Mouse (Mus musculus) gastrocnemius, postnatal 14 days (tissue): Measurements from ENCODE around the gene Socs3. TPM values are rescaled to one million over a fixed set of nuclear protein-coding genes. Genes with fewer than 3 reads are reported as not detected.
A peak's percentile ranks its signal among the peaks of the same experiment; 100 is the strongest.

Experiments used
- DNase-seq: peaks from one replicate; pipeline ENCODE4 v3.0.0; 2021; ENCODE audit warnings: mixed read lengths
- intact Hi-C: fragments of 180-260 bp; cut with DNase I; formaldehyde crosslinking; loops from one replicate; pipeline ENCODE4 v1.15.1; 2025; ENCODE audit warnings: low total_unique reads
- total RNA-seq, 2 experiments: library from RNA; stranded (reverse); gene quantifications; 2 replicates each; pipeline ENCODE4 v1.2.3; 2021

Gene Socs3
- total RNA-seq, 2 experiments from 2014 or later = 2.9 to 3.7 TPM

DNA sequence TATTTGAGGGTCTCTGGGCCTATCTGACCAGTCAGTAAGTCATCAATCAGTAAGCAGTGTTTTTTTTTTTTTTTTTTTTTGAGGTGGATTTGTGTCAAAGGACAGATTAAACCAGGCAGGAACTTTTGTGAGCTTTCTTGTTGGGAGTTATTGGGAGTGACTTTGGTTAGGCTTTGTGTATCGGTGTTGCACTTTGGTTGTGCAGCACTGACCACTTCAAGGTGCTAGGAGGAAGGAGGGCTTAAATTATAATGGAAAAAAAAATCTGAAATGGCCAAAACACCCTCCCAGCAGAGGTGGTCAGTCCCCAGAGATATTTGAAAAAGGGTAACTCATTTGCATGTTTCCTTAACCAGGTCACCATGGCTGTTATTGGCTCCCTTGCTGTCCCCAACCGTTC, 27.2 kb upstream of the Socs3 start:
- intact Hi-C loops = no loop called here
- no peak for DNase-seq

DNA sequence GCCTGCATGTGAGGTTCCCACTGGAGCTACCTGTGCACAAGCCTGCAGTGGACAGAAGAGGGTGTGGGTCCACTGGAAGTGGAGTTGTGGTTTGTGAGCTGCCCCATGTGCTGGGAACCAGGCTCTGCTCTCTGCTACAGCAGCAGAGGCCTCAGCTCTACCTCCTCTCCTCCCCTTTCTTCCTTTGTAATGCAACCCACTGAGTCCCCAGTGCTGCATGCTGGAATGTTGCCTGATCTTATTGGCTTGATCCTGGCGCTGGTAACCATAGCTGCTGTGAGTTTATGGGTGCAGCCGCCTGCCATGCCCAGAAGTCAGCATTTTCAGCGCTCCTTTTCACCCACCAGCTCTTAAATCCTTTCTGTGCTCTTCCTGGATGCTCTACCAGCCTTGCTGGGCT, 26.2 kb upstream of the Socs3 start:
- intact Hi-C loops = no loop called here
- no peak for DNase-seq

DNA sequence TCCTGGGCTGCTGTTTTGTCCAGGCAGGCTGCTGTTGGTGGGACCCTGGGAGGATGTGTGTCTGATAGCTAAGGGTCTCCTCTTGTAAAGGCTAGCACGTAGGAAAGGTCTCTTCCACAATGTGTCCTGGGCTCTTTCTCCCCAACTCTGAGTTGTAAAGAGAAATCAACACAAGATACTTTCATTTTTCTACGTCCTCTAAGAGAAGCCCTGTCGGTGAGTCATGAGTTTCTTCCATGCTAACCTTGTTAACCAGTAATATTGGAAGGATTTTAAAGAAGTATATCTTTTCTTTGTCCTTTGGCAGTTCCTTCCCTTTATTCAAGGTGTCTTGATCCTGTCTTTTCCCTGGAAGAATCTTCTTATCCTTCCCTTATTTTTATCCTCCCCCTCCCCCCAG, 25.8 kb upstream of the Socs3 start:
- DNase-seq = no peak
- intact Hi-C loops = no loop called here

DNA sequence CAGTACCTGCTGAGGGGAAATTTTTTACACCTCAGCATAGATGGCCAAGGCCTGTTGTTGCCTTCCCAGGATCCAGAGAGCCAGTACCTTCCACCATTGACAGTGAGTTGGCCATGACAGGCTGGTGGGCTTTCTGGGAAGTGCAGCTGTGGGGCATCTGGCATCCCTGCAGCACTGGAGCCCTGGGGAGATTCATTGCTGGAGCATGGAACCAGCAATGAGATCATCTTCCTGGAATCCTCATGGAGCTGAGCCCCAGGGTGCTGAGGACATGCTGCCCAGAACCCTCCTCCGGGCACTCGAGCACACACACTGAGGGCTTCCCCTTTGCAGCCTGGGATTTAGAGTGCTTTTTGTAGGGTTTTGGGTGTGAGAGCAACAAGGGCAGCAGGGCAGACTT, 25.4 kb upstream of the Socs3 start:
- intact Hi-C loops = no loop called here
- no peak for DNase-seq

DNA sequence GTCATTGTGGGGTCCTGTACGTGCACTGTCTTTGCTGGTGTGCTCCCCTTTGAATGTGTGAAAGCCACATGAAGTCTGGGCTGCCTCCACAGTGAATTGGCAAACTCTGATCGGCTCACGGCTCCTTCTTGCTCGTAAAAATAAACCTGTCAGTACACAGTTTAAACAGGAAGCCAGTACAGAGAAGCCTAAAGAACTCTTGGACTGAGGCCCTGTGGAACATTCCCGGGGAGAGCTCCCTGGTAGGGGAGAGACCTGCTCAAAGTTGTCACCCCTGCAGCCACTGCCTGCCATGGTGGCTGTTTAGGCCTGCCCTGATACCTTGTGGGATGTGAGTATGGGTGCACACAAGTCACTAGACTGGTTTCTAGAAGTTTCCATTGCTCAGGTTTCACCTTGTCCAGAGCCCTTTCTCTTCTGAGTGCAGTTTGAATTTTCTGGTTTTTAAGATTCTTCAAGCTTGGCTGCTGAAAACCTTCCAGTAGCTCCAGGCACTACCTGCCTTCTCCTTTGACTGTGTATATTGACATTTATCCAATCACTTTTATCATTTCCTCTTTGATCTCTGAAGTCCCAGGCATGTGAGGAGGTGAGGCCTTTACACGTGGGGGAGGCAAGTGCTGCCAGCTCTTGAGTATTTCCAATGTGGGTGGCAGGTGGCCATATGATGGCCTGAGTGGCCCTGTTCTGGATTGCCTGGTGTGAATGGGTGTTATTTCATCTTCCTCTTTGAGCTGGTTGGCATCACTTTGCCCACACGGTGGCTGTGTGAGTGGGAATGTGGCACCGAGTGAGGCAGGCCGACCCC, 24.6 kb upstream of the Socs3 start:
- DNase-seq = no peak
- intact Hi-C loops = no loop called here

DNA sequence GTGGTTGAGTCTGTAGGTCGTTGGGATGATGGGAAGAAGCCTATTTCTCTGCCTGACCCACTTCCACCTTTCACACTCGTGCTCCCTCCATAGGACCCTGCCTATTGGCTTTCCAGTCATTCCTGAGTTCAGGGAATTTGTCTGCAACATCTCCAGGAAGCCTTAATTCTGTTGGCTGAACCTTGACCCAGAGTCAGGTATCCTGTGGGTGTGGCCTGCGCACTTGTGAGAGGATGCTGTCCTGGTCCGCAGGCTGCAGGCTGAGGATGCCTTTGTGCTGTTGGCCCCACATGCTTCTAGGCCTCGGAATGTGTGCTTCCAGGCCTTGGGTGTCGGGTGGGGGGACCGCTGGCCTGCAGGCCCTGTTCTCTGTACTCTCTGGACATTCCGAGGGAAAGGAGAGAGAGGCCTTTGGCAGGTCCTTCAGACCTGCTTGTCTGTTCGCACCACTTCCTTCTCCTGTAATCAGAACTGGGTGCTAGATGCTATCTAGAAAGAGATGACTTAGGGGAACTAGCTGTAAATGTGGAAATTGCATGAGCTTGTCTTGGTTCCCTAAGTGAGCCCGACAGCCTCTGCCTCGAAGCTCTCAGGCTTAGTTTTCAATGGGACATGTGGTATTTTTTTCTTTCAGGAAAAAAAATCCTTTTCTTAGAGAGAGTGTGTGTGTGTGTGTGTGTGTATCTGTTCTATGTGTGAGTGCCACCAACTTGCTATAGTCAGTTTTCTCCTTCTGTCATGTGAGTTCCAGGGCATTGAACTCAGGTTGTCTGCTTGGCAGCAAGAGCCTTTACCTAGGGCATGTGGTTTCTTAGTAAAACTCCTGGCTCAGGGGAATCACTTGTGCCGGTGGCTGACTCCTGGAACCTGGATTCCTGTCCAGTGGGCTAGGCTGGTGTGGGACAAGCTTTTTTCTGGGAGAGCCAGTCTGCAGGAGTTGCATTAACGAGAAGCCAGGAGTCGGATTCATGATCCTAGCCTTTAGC, 23.6 kb upstream of the Socs3 start:
- intact Hi-C loops = no loop called here

DNA sequence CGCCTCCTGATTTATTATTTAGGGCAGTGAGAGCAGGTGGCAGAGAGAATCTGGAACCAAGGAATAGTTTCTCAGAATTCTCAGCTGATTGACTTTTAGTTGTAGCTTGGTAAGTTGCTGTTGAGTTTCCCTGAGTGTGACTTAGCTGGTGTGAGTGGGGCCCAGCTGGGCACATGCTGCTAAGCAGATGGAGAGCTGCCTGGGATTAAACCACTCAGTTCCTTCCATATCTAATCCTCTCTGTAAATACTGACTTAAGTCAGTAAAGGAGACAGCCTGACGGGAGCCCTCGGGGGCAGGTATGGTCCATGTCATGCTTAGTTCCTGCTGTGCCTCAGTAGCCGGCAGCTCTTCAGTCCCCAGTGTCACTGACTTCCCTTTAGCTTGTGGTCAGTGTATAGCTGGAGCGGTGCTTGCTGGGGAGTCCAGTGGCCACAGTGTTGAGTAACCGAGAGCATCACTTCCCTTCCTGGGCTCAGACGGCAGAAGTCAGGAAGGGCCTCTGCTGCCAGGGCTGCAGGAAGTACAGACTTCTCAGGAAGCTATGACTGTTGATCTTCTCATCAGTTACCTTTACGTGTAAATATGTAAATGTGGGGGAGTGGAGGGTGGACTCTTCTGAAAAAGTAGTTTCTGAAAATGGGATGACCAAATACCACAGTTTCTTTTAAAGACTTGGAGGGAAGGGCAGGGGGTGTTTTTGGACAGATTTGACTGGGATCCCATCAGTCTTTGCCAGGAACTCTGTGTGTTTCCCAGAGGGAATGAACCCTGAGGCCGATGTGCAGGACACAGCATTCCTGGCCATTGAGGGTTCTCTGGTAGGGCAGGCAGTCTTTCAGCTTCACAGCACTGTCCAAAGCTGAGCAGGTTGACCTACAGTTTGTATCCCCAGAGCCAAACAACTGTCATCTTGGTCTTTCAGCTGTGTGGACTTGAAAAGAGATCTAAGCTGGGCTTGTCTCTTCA, 21.9 kb upstream of the Socs3 start:
- DNase-seq = no peak
- intact Hi-C loops = no loop called here

More for the DNA sequence above, 23.6 kb upstream of the Socs3 start:
- DNase-seq = no peak

DNA sequence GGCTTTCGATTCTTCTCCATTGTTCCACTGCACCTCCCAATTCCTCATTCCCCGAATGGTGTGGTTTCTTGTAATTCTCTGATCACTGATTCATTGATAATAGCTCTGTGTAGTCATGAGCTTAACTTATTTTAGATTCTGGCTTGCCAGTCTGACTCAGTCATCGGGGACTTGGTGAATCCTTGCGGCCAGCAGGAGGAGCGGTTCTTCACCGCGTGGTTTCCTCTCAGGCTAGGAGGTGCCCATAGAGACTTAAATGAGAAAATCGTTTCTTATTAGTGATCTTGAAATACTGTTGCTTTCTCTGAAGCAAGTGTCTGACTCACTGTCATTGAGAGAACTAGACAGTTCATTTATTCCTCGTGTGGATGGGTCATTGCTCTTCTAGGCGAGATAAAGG, 20.1 kb upstream of the Socs3 start:
- intact Hi-C loops = no loop called here

DNA sequence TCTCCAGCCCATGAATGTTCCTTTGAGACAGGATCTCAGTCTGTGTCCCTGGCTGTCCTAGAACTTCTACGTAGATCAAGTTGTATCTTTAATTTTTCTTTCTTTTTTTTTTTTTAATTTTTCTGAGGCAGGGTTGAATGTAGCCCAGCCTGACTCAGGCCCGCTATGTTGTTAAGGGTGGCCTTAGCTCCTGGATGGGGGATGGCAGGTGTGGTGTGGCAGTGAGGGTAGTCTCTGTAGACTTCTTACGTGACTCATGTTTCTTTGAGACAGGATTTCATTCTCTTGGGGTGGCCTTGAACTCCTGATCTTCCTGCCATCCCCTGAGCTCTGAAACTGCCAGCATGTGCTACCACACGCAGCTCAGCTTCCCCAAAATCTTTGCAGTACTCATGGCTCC, 19.4 kb upstream of the Socs3 start:
- no peak for DNase-seq
- intact Hi-C loops = no loop called here

More for the DNA sequence above, 20.1 kb upstream of the Socs3 start:
- DNase-seq = no peak

DNA sequence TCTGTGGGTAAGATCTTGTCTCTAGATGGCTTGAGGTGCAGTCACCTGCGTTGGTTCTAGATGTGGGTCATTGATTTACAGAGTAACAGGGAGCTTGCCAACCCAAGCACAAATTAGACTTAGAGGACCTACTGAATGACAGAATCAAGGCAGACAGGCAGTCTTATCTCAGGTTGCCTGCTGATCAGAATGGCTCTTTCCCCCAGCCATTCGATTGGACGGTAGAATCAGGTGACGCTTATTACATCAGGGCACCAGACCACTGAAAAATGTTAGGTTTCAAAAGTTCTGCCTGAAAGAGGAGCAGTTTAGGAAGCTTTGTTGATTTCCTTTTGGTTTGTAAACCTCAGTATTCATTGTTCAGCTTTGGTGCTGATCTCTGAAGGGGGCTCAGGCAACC, 18.1 kb upstream of the Socs3 start:
- DNase-seq = no peak
- intact Hi-C loops = no loop called here

DNA sequence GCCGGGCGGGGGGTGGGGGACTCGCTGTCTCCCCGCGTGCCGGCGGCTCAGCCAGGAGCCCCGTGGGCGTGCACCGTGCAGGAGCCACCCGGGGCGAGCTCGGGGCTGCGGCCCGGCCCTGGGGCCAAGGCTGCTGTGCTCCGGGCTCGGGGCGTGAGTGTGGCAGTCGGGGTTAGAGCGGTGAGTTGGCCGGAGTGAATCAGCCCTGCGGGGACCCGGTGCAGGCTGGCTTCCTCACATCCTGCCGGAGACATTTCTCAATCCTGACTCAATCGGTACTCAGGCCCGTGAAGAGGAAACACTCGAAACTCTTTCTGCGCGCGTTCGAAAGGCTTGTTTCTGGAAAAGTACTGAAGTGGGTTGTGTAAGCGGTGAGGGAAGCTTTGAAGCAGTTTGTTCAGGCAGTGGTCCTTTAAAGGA, 17.2 kb upstream of the Socs3 start:
- DNase-seq = no peak
- intact Hi-C loops = no loop called here

DNA sequence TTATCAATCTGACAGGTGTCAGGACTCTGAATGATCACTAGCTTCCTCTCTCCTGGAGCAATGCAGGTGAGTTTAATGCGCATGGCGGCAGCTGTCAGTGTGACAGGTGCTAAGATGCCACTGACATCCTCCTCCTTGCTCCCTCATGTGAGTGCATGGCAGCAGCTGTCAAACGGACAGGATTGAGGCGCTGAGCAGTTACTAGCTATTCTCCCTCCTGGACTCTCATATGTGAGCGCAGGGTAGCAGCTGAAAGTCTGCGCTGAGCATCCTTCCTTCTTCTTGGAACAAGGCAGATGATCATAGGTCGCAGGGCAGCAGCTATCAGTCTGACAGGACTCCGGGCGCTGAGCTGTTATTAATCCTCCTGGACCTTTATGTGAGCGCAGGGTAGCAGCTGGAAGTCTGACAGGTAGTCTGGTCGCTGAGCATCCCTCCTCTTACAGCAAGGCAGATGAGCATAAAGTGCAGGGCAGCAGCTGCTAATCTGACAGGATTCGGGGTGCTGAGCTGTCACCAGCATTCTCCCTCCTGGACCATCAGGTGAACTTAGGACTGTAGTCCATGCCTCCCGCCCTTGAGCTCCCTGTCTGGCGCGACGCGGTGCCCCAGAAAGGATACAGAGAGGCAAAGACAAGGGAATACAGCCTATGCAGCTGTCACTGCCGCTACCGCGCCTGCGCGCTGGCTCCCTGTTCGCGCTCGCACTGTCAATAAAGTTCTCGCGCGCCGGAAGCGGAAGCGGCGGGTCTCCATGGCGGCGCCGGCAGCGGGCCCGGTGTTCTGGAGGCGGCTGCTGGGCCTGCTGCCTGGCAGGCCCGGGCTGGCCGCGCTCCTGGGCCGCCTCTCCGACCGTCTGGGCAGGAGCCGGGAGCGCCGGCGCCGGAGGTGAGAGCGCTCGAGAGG, 16.5 kb upstream of the Socs3 start, which contains the start of gene Pgs1:
TSS of gene Pgs1 (plus strand) at position 167 of the 906 bp plus-strand sequence.
- intact Hi-C loops = no loop called here
- DNase-seq = peak; percentile 93

DNA sequence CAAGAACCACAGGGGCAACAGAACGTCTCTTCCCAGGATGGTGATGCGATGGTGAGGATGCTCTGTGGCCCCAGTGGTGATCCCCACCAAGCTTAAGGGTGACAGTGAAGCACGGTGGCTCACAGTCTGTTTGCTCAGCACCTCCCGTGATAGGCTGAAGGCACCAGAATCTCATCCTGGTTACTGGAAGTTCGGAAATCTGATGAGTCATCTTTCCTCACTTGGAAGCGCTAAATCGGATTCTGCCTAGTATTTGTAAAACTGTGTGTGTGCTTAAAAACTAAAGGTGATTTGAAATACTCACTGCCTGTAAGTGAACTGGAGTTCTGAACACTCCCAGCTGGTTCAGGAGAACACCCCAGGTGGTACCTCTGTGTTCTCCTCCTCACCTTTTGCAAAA, 13.9 kb upstream of the Socs3 start:
- DNase-seq = no peak
- intact Hi-C loops = no loop called here

DNA sequence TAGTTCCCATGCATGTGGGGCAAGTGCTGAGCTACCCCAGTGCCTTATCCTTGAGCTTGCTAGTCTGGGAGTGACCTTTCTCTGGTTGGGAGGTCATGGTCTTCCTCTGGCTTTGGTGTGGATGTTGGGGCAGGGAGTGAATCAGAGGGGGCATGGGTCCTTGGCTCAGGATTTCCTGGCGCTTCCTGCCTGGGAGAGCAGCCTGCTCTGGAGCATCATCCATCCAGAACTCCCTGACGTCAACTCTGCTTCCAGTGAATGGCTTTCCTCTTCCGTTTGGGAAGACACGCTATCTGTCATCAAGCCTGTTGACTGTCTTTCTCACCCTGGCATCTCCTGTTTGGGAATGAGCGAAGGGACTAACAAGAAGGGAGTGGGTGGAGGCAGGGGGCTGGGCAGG, 12.6 kb upstream of the Socs3 start:
- intact Hi-C loops = no loop called here
- DNase-seq = no peak

DNA sequence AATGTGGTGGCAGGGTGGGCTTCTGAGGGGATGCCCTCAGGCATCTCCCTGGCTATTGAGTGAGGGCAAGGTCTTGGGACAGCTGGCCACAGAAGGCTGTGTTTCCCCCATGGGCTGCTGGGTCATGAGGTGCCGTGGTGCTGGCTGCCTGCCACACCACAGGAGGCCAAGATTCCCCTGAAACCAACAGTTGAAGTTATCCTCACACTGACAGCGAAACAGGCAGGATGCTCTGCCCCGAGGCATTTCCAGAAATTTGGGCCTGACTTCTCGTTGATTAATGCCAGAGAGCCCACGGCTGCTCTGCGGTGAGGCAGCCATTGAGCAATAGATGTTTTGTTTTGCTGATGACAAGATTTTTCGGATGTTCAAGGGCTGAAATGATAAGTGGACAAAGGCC, 9.5 kb upstream of the Socs3 start:
- no peak for DNase-seq
- intact Hi-C loops = no loop called here

DNA sequence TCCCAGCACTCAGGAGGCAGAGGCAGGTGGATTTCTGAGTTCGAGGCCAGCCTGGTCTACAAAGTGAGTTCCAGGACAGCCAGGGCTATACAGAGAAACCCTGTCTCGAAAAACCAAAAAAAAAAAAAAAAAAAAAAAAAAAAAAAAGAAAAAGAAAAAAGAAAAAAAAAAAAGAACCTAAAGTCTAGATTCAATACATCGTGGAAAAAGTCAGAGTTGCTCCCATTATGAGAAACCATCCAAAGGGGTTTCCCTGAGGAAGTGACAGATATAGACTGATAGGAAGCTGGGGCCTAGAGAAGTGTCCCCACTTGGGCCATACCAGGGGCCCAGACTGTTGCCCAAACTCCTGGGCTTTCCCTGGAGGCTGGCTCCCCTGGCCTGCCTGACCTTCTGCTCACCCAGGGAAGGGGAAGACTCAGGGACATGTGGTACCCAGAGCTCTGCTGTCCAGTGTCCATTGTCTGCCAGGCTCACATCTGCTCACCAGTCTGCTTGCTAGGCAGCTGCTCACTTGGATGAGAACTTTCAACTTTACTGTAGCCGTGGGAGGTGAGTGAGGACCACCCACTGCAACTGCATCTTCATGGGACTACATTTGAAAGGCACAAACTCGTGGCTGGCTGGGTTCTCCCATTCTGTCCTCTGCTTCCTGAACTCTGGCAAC, 8.0 kb upstream of the Socs3 start:
- intact Hi-C loops = no loop called here
- DNase-seq = no peak

DNA sequence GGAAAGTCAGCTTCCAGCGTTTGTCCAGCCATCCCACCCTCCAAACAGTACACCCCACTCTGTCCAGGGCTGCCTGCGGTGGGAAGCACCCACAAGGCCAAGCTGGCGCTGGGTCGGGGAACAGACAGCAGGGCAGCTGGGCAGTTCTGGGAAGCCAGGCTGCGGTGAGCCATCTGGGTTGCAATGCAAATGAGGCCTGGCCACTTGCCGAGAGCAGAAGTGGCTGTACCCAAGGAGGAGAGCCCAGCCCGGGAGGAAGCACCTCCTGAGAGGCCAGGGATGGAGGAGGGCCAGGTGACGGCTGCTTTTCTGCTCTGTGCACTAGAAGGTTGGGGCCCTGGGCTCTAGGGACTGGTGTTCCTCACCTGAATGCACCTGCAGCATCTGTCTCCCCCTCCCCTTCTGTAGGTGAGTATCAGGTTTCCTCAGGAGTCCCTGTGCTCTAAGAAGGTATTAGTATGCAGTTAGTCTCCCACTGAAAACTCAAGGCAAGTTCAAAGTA, 6.3 kb upstream of the Socs3 start:
- DNase-seq = peak; percentile 81
- intact Hi-C loops = no loop called here
